Mouse (Mus musculus): ENCODE data around the gene Naa38.

Naa38 gene

GRCm38 (mm10) chr11:69400083-69400850, 5.0 kb downstream of the Naa38 start:
- no peak for DNase-seq (ENCODE audit: low spot score in 2 of 2)

GRCm38 (mm10) chr11:69401210-69401637, 5.9 kb downstream of the Naa38 start:
- peak; percentile 80 to 87 for DNase-seq (ENCODE audit: low spot score in 2 of 2)

DNA sequence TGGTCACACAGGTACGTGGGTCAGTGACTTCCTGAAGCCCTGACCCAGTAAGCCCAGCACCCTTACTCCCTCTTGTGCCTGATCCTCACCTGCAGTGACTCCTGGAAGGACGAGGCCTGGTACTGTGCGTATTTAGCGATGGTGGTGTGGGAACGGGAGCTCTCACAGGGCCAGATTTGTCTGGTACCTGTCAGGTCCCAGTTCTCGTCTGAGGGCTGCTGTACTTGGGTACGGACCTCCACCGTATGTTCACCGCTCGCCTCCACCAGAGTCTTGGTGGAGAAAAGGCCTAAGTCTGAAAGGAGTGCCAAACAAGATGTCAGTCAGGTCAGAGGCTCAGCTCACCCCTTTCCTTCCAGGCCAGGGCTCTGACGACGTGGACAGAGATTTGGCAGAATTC, 6.7 kb downstream of the Naa38 start:
- no peak for DNase-seq (ENCODE audit: low spot score in 2 of 2)

DNA sequence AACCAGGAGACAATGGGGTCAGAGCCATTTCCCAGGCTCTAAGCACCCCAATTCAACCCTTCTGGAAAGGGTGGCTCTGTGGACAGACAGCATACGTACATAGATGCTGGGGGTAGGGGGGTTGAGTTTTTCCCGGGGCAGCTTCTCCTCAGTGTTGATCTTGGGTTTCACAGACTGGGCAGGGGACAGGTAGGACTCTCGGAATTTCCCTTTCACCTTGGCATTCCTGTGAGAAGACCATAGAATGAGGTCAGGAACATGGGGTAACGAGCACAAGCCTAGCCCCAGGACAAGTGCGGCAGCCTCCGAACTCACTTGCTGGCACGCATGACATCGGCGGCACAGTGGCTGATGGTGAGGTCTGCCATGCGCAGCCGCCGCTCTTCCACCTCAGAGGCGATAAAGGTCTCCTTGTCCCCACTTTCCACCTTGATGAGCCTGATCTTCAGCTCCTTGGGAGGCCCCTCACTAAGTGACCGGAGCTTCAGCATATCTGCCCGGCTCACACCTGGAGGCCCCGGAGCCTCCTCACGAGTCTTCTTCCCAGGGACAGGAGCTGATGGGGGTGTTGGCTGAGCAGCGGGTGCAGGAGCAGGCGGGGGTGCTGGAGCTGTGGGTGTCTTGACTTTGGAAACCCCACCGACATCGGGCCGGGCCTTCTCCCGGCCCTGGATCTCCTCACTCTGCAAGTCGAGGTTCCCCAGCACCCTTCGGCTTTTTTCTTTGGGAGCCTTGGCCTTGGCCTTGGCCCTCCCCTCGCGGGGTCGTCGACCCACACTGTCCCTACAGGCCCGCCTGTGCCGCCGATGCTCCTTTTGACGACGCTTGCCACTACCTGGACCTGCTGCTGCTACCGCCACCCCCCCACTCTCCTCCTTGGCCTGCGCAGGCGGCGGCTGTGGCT, 8.7 kb downstream of the Naa38 start:
- no peak for DNase-seq (ENCODE audit: low spot score in 2 of 2)

GRCm38 (mm10) chr11:69404595-69405396, 9.5 kb downstream of the Naa38 start:
- DNase-seq (ENCODE audit: low spot score in 2 of 2): no peak

DNA sequence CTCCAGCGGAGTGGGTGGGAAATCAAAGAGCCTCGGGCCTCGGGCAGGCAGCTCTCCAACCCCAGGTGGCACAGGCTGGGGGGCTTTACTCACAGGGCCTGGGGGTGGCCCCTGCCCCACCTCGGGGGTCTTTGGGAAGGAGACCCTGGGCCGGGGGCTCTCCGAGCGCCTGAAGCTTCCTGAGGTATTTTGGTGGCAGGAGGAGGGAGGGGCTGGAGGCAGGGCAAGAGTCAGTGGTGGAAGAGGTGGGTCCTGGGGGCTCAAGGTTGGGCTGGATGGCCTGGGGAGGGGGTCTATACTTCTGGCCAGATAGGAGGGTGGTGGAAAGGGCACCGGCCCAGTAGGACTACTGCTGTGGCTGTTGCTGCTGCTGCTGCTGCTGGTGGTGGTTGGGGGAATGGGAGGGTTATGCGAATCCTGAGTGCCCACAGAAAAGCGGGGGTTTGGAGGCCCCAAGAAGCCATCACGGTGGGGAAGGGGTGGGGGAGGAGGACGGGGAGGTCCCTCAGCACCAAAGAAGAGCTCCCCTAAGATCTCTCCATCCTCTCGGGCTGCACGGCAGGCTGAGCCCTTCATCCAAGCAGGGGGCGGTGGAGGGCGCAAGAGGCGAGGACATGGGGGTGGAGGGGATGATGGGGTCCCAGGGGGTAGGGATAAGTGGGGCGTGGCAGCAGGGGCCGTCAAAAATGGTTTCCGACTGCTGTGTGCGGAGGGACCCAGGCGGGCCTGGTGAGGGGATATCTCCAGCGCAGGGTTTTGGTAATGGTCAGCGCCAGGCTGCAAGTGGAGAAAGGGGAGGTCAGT, 10.3 kb downstream of the Naa38 start:
- DNase-seq (ENCODE audit: low spot score in 2 of 2): no peak

- no peak for DNase-seq (ENCODE audit: low spot score in 2 of 2)
Measured at GRCm38 (mm10) chr11:69406282-69406681, 11.0 kb downstream of the Naa38 start.

DNA sequence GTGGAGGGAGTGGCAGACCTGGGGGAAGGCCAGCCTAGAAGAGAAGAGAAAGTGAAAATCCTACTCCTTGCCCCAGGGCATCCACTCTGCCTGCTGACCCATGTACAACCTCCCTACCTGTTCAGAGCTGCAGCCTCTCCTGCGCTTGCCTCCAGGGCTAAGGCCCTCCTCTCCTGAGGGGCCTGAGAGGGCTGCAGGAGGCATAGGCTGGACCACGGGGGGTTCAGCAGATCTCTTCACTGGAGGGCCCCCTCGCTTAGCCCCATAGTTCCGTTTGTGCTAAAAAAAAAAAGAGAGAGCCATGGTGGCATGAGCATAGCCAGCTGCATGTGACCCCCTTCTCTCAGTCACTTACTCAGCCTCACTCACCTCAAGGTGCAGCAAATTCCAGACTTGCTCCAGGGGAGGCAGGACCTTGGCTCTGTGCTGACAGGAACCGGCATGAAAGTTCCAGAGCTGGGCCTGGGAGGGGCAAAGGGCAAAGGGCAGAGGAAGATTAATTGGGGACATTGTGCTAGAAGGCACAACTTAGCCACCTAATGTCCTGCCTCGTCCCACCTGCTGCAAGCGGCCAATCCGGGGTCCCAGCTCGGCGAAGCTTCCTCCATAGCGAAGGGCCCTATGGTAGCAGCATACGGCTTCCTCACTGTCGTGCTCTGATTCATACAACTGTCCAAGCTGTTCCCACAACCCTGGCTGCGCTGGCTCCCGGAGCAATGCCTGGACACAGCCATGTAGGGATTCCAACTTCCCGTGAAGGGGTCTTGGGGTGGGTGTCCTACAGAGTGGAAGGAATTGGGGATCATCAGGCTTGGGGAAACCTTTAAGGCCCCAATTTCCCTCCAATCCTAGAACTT, 11.8 kb downstream of the Naa38 start:
- no peak for DNase-seq (ENCODE audit: low spot score in 2 of 2)

GRCm38 (mm10) chr11:69407724-69408004, 12.4 kb downstream of the Naa38 start:
- no peak for DNase-seq (ENCODE audit: low spot score in 2 of 2)

- DNase-seq (ENCODE audit: low spot score in 2 of 2): peak; percentile 68 to 77
Measured at GRCm38 (mm10) chr11:69408541-69409377, 13.5 kb downstream of the Naa38 start.

DNA sequence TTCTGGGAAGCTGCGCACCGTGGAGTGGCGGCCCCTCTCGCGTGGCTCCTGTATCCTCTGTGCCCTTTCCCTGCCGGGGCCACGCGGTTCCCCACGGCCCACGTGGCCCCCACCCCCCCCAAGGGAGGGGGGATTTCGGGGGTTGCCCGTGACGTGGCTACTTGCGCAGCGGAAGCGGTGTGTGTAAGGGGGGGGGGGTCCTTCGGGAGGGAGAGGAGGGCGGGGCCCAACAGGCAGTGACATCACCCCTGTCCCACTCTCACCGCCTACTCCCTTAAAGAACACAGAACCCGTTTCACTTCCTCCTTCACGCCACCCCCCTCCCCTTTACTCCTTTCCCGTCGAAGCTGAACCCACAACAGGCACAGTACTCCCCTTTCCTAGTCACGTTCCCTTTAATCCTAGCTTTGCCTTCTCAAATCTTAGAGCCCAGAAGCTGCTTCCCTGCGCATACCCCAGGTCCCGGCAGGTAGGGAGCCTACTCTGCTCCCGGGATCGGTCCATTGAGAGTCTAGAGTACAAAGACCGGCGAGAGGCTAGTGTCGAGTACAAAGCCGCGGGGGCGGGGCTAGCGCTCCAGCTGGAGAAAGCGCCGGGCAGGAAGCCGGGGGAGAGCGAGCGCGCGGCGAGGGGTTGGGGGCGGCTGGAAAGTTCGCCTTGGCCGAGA, 14.2 kb downstream of the Naa38 start:
- DNase-seq (ENCODE audit: low spot score in 2 of 2): peak; percentile 70 to 82

DNA sequence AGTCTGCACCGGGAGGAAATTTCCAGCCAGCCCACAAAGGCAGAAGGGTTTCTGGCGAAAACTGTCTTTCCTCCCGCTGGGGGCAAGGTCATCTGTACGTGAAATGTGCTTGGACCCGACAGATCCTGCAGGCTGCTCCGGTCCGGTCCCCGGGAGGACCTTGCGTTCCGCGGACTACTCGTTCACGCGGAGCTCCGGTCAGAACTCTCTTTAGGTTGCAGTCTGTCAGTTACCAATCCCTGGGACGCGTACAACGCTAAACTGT, 14.7 kb downstream of the Naa38 start:
- DNase-seq (ENCODE audit: low spot score in 2 of 2): no peak

- DNase-seq (ENCODE audit: low spot score in 2 of 2): peak in 1 of 2 experiments; percentile 65
Measured at GRCm38 (mm10) chr11:69410310-69411072, 15.2 kb downstream of the Naa38 start.

DNA sequence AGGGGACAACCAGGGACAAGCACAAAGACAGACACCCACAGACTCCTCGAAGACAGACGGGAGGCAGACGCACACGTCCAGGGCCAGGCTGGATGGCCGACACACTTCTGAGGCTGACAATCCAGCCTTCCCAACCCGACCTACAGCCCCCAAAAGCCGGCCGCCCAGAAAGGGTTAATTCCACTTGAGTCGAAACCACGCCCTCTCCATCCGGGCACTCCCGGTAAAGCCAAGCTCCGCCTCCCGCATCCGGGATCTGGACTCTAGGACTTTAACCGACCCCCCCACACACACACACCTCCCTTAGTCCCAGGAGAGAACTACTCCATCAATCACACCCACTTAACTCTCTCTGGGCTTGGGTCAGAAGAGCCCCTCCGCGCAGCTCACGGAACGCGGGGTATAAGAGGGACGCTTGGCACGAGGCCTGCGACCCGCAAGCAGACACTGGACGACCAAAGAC, 15.8 kb downstream of the Naa38 start:
- DNase-seq (ENCODE audit: low spot score in 2 of 2): peak; percentile 90 to 94

DNA sequence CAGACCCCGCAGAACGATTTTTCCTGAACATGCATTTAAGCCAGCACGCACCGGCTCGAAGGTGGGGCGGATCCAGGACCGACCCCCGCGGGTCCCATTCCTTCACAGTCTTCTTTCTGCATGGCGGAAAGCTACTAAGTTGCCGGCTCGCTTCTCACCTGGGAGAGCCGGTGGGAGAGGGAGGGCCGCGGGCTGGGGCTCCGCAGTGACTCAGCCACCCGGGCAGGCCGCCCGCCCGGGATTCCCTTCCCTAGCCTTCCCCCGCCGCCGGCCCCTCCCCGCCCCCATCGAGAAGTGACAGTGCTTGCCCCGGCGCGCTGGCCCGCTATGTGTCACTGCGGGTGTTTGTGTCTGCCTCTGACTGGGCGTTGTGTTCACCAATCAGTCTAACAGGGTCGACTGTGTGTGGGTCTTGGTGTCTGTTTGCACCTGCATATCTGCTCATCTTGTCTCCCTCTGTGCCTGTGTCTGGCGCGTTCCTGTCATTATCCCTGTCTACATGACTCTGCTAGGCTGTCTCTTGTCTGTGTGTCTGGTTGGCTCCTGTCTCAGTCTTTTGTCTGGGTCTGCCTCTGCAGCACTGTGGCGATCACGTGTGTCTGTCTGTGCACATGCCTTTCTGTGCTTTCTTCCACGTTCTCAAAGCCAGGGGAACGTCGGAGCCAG, 16.4 kb downstream of the Naa38 start:
- DNase-seq (ENCODE audit: low spot score in 2 of 2): peak; percentile 66 to 79

DNA sequence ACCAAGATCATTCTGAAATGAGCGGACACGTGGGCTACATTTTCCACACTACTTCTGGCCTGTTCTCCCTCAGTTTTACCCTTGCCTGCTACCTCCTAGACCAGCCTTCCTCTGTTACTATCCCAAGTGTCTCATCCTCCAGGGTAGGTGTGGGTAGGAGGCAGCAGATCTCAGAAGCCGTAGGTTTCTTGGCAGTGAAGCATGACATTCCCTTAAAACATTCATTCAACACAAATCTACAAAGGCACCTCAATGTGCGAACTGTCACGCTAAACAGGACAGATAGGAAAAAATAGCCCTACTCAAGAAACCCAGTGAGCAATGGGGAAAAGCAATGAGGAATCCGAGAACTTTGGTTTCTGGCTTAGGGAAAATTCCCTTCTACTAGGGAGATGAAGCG, 17.3 kb downstream of the Naa38 start:
- DNase-seq (ENCODE audit: low spot score in 2 of 2): no peak

All from urinary bladder, postnatal 36 days (tissue).